Mouse (Mus musculus) kidney, postnatal 10 days (tissue): ENCODE data around the gene Olfr1286.

Experiments
- DNase-seq: peaks from one replicate; pipeline ENCODE4 v3.0.0; 2021; ENCODE audit warnings: mixed read lengths

Olfr1286 gene

GRCm38 (mm10) chr2:111422931-111423330 lies at the start of gene Olfr1286:
Gene Olfr1286 (minus strand): TSS chr2:111423115.
- no peak for DNase-seq

- no peak for DNase-seq
Observed at GRCm38 (mm10) chr2:111448842-111449241, 25.9 kb upstream of the Olfr1286 start, which contains the start of gene Olfr1287. Gene Olfr1287 (plus strand): TSS chr2:111449142.

GRCm38 (mm10) chr2:111375222-111375621 lies 47.7 kb downstream of the Olfr1286 start, which contains the start of gene Olfr1284:
Gene Olfr1284 (plus strand): TSS chr2:111375522.
- no peak for DNase-seq
